Mouse (Mus musculus) intestine, embryonic 15.5 days (tissue): Measurements from ENCODE around the gene Myh3. TPM values are rescaled to one million over a fixed set of nuclear protein-coding genes. Genes with fewer than 3 reads are reported as not detected.

Source experiments
- ATAC-seq: fragments of 200-750 bp; cut with Nextera tagmentation; 2 replicates; pipeline ENCODE4 v1.8.0; 2017; ENCODE audit warnings: moderate TSS enrichment, moderate library complexity
- H3K27ac ChIP-seq: fragments of 300-500 bp; sonication (generic); 2 replicates; pipeline ENCODE4 v1.5.1; 2015; ENCODE audit warnings: mild to moderate bottlenecking, inconsistent platforms
- H3K27me3 ChIP-seq: fragments of 300-500 bp; sonication (generic); replicated peaks from 2 replicates; pipeline ENCODE4 v1.6.1; 2015; ENCODE audit warnings: inconsistent platforms
- H3K36me3 ChIP-seq: fragments of 300-500 bp; sonication (generic); 2 replicates; pipeline ENCODE4 v1.6.1; 2015; ENCODE audit warnings: inconsistent platforms
- H3K4me1 ChIP-seq: fragments of 300-500 bp; sonication (generic); replicated peaks from 2 replicates; pipeline ENCODE4 v1.6.1; 2015; ENCODE audit warnings: inconsistent platforms
- H3K4me2 ChIP-seq: fragments of 300-500 bp; sonication (generic); replicated peaks from 2 replicates; pipeline ENCODE4 v1.6.1; 2015; ENCODE audit warnings: mild to moderate bottlenecking, inconsistent platforms
- H3K4me3 ChIP-seq: fragments of 300-500 bp; sonication (generic); replicated peaks from 2 replicates; pipeline ENCODE4 v1.5.1; 2015; ENCODE audit warnings: inconsistent platforms
- H3K9ac ChIP-seq: fragments of 300-500 bp; sonication (generic); 2 replicates; pipeline ENCODE4 v1.6.1; 2015; ENCODE audit warnings: inconsistent platforms
- H3K9me3 ChIP-seq: fragments of 300-500 bp; sonication (generic); 2 replicates; pipeline ENCODE4 v1.6.1; 2016; ENCODE audit warnings: inconsistent platforms
- WGBS: fragments of 180-500 bp; shearing (Covaris S2); methylation state at CpG from one replicate; pipeline ENCODE4 v1.1.7; 2015; 5-methylcytosine and 5-hydroxymethylcytosine counted together
- polyA plus RNA-seq: library from polyadenylated mRNA; unstranded; fragments of >200 nt; fragmentation: Nextera tagmentation; extraction: Ambion mirVana; gene quantifications from 2 replicates; pipeline ENCODE4 v1.2.1, GENCODE M21; 2015

The Myh3 gene
- polyA plus RNA-seq, 1 experiment from 2014 or later, result 1.2 TPM

GRCm38 (mm10) chr11:67150237-67150636 lies 72.1 kb downstream of the Myh3 start:
- Histone ChIP-seq H3K4me2 (no peak overlapping the region), H3K9ac (no peak overlapping the region), H3K27me3 (no peaks in the 10 kb centered on the region), H3K27ac (no peak overlapping the region), H3K9me3 (no peaks in the 10 kb centered on the region), H3K36me3 (no peaks in the 10 kb centered on the region), H3K4me3 (no peak overlapping the region), H3K4me1 (no peaks in the 10 kb centered on the region)
- 85% methylated on average over 2 of the region's 2 CpGs for WGBS
- no peak for ATAC-seq

GRCm38 (mm10) chr11:67151159-67151558 lies 73.1 kb downstream of the Myh3 start:
- WGBS, result 64% methylated on average over 3 of the region's 3 CpGs
- no peak overlapping the region for H3K4me2 ChIP-seq

More at GRCm38 (mm10) chr11:67151159-67151558, 73.1 kb downstream of the Myh3 start:
- Histone ChIP-seq H3K36me3 (no peaks in the 10 kb centered on the region), H3K27me3 (no peaks in the 10 kb centered on the region), H3K9ac (no peak overlapping the region), H3K27ac (no peak overlapping the region), H3K4me1 (no peaks in the 10 kb centered on the region), H3K9me3 (no peaks in the 10 kb centered on the region), H3K4me3 (no peak overlapping the region)
- ATAC-seq, result no peak

Other genes starting within 250 kb of the Myh3 start
- 5.7 and 6.4 TPM in 2 replicates for gene Pirt, start 166.3 kb upstream of the Myh3 start, polyA plus RNA-seq
- gene Tmem238l, start 121.7 kb upstream of the Myh3 start, polyA plus RNA-seq, result 1.2 and 1.9 TPM in 2 replicates
- 2.7 and 3.0 TPM in 2 replicates for gene Tmem220, start 53.1 kb upstream of the Myh3 start, polyA plus RNA-seq
- gene Adprm, start 25.7 kb upstream of the Myh3 start, polyA plus RNA-seq, result 20.8 and 24.2 TPM in 2 replicates
- 19.5 and 20.7 TPM in 2 replicates for gene Sco1, start 25.6 kb upstream of the Myh3 start, polyA plus RNA-seq
- 0.03 TPM in 1 of 2 replicates, not detected in the other for gene Myh2, start 92.7 kb downstream of the Myh3 start, polyA plus RNA-seq
- gene Myh1, start 121.8 kb downstream of the Myh3 start, polyA plus RNA-seq, result 0.03 TPM in 1 of 2 replicates, not detected in the other
- 0.08 TPM in 1 of 2 replicates, not detected in the other for gene Myh4, start 159.7 kb downstream of the Myh3 start, polyA plus RNA-seq
- gene Myh8, start 198.8 kb downstream of the Myh3 start, polyA plus RNA-seq, result 0.48 and 1.5 TPM in 2 replicates
- not detected in 2 replicates for gene Myh13, start 243.4 kb downstream of the Myh3 start, polyA plus RNA-seq